Mouse (Mus musculus) lung, embryonic 15.5 days (tissue): ENCODE results near the gene Hoxd4. TPM values are rescaled to one million over a fixed set of nuclear protein-coding genes. Genes with fewer than 3 reads are reported as not detected.

ENCODE experiments used
- ATAC-seq: fragments of 200-750 bp; cut with Nextera tagmentation; 2 replicates; pipeline ENCODE4 v1.8.0; 2017; ENCODE audit warnings: moderate number of reproducible peaks, borderline replicate concordance; ENCODE audit not compliant: low FRiP score, low TSS enrichment; ENCODE audit errors: extremely low read depth
- H3K27ac ChIP-seq: fragments of 300-500 bp; sonication (generic); 2 replicates; pipeline ENCODE4 v1.5.1; 2015; ENCODE audit warnings: moderate library complexity, mild to moderate bottlenecking, inconsistent platforms
- H3K27me3 ChIP-seq: fragments of 300-500 bp; sonication (generic); 2 replicates; pipeline ENCODE4 v1.6.1; 2015; ENCODE audit warnings: inconsistent platforms
- H3K36me3 ChIP-seq: fragments of 300-500 bp; sonication (generic); 2 replicates; pipeline ENCODE4 v1.6.1; 2015; ENCODE audit warnings: inconsistent platforms
- H3K4me1 ChIP-seq: fragments of 300-500 bp; sonication (generic); 2 replicates; pipeline ENCODE4 v1.6.1; 2015; ENCODE audit warnings: inconsistent platforms
- H3K4me2 ChIP-seq: fragments of 300-500 bp; sonication (generic); 2 replicates; pipeline ENCODE4 v1.6.1; 2015; ENCODE audit warnings: inconsistent platforms, mild to moderate bottlenecking, moderate library complexity
- H3K4me3 ChIP-seq: fragments of 300-500 bp; sonication (generic); 2 replicates; pipeline ENCODE4 v1.5.1; 2015; ENCODE audit warnings: mild to moderate bottlenecking, inconsistent platforms
- H3K9ac ChIP-seq: fragments of 300-500 bp; sonication (generic); 2 replicates; pipeline ENCODE4 v1.6.1; 2015; ENCODE audit warnings: inconsistent platforms
- H3K9me3 ChIP-seq: fragments of 300-500 bp; sonication (generic); 2 replicates; pipeline ENCODE4 v1.6.1; 2016; ENCODE audit warnings: inconsistent platforms
- WGBS: fragments of 180-500 bp; shearing (Covaris S2); methylation state at CpG from one replicate; pipeline ENCODE4 v1.1.7; 2015; 5-methylcytosine and 5-hydroxymethylcytosine counted together
- polyA plus RNA-seq: library from polyadenylated mRNA; unstranded; fragments of >200 nt; fragmentation: Nextera tagmentation; extraction: Ambion mirVana; gene quantifications from 2 replicates; pipeline ENCODE4 v1.2.1, GENCODE M21; 2015

Hoxd4 gene
- polyA plus RNA-seq, 1 experiment from 2014 or later = 0.19 TPM

DNA sequence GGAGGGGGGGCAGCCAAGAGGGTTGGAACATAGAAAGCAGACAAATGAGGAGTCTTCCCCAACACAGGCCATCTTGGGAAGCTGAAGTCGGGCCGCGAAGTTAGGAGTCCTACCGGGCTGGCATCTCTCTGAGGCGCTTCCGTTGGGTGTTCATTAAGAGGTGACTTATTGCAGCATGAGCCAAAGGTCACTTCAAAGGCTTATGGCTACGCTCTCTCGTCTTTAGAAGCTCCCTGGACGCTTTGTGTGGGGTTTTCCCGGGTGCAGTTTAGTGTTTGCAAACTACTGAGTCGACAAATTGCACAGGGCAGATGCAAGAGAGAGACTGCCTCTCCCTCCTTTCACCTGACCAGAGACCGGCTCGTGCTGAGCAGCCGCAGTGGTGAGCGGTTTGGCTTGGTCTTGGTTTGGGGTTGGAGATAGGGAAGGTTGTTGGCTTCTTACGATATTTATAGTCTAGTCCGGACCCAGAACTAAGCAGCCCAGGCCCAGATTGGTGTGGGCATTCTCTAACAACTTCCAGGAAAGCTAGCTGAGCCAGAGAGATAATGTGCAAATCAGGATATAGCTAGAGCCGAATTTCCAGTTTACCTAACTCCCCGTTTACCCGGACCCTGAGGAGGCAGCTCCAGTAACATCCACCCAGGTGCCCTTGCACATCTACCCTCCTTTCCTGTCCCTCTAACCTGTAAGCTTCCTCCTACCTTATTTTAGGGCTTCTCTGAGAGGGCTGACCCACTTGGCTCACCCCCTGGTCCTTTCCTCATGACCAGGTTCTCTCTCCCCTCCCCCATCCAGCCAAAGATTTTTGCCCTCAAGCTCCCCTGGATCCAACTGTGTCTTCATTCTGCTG is 27.1 kb downstream of the Hoxd4 start:
- Histone ChIP-seq H3K27me3 (peaks cover 99% of the 10 kb centered on the region), H3K9me3 (no peaks in the 10 kb centered on the region), H3K9ac (no peak overlapping the region), H3K36me3 (no peaks in the 10 kb centered on the region), H3K27ac (no peak overlapping the region), H3K4me1 (peaks cover 13% of the 10 kb centered on the region), H3K4me2 (no peak overlapping the region), H3K4me3 (no peak overlapping the region)
- ATAC-seq = no peak
- 3% methylated on average over 20 of the region's 20 CpGs for WGBS

GRCm38 (mm10) chr2:74739476-74739800 is 27.7 kb downstream of the Hoxd4 start:
- Histone ChIP-seq H3K27me3 (peaks cover 99% of the 10 kb centered on the region), H3K4me1 (peaks cover 13% of the 10 kb centered on the region), H3K4me2 (no peak overlapping the region), H3K27ac (no peak overlapping the region), H3K9ac (no peak overlapping the region), H3K36me3 (no peaks in the 10 kb centered on the region), H3K4me3 (no peak overlapping the region), H3K9me3 (no peaks in the 10 kb centered on the region)
- ATAC-seq = no peak
- WGBS = 11% methylated on average over 2 of the region's 2 CpGs

DNA sequence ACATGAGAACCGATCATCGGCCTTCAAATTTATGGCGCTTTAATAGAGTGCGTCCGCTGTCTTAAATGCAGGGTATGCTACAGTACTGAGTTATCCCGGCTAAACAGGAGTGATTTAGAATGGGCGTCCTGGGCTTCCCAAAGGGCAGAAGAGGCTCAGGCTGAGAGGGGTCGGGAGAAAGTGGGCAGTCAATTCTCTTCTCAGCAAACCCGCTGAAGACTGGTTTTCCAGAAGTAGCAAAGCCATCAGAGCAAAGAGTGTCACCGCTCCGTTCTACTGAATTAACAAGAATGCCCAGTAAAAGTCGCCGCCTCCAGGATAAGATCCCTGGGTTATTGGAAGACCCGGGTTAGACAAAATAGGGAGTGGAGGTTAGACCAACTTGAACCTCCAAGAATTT is 28.1 kb downstream of the Hoxd4 start:
- H3K4me1 ChIP-seq = peaks cover 13% of the 10 kb centered on the region
- H3K36me3 ChIP-seq = no peaks in the 10 kb centered on the region
- peaks cover 99% of the 10 kb centered on the region for H3K27me3 ChIP-seq
- no peak for ATAC-seq
- H3K27ac ChIP-seq = no peak overlapping the region
- H3K4me3 ChIP-seq = no peak overlapping the region
- H3K4me2 ChIP-seq = no peak overlapping the region
- 5% methylated on average over 14 of the region's 14 CpGs for WGBS
- no peak overlapping the region for H3K9ac ChIP-seq
- H3K9me3 ChIP-seq = no peaks in the 10 kb centered on the region

GRCm38 (mm10) chr2:74740311-74741091 is 28.8 kb downstream of the Hoxd4 start:
- Histone ChIP-seq H3K4me3 (no peak overlapping the region), H3K9me3 (no peaks in the 10 kb centered on the region), H3K27me3 (peaks cover 99% of the 10 kb centered on the region), H3K36me3 (no peaks in the 10 kb centered on the region), H3K9ac (no peak overlapping the region), H3K4me1 (peaks cover 12% of the 10 kb centered on the region), H3K4me2 (no peak overlapping the region), H3K27ac (no peak overlapping the region)
- WGBS = 2% methylated on average over 43 of the region's 43 CpGs
- ATAC-seq = no peak

- no peak for ATAC-seq
- Histone ChIP-seq H3K4me3 (no peak overlapping the region), H3K36me3 (no peaks in the 10 kb centered on the region), H3K4me2 (no peak overlapping the region), H3K4me1 (peaks cover 5% of the 10 kb centered on the region; the same call in 1 of the 2 replicates), H3K9ac (no peak overlapping the region), H3K27ac (no peak overlapping the region), H3K27me3 (peaks cover 99% of the 10 kb centered on the region), H3K9me3 (no peaks in the 10 kb centered on the region)
- WGBS = 24% methylated on average over 2 of the region's 3 CpGs
Observed at GRCm38 (mm10) chr2:74741252-74741978, 29.7 kb downstream of the Hoxd4 start.

GRCm38 (mm10) chr2:74741979-74742277 is 30.2 kb downstream of the Hoxd4 start:
- H3K4me1 ChIP-seq = peaks cover 8% of the 10 kb centered on the region; the same call in 1 of the 2 replicates
- no peaks in the 10 kb centered on the region for H3K9me3 ChIP-seq
- no peaks in the 10 kb centered on the region for H3K36me3 ChIP-seq
- H3K4me2 ChIP-seq = no peak overlapping the region
- peaks cover 99% of the 10 kb centered on the region for H3K27me3 ChIP-seq
- no peak overlapping the region for H3K4me3 ChIP-seq
- no peak overlapping the region for H3K27ac ChIP-seq
- no peak for ATAC-seq
- no peak overlapping the region for H3K9ac ChIP-seq

GRCm38 (mm10) chr2:74745540-74746297 is 34.0 kb downstream of the Hoxd4 start:
- Histone ChIP-seq H3K4me3 (no peak overlapping the region), H3K9ac (no peak overlapping the region), H3K9me3 (no peaks in the 10 kb centered on the region), H3K27ac (no peak overlapping the region), H3K4me1 (peaks cover 12% of the 10 kb centered on the region; the same call in 1 of the 2 replicates), H3K27me3 (peaks cover 99% of the 10 kb centered on the region), H3K36me3 (no peaks in the 10 kb centered on the region), H3K4me2 (no peak overlapping the region)
- 7% methylated on average over 6 of the region's 6 CpGs for WGBS
- no peak for ATAC-seq

GRCm38 (mm10) chr2:74746298-74746921 is 34.7 kb downstream of the Hoxd4 start:
- Histone ChIP-seq H3K4me2 (0 out of 2 replicates have a peak overlapping the region, but pooled peaks have one; percentile 1), H3K36me3 (no peaks in the 10 kb centered on the region), H3K27ac (no peak overlapping the region), H3K9me3 (no peaks in the 10 kb centered on the region), H3K4me3 (no peak overlapping the region; the same call in 1 of the 2 replicates), H3K9ac (no peak overlapping the region), H3K4me1 (peaks cover 12% of the 10 kb centered on the region; the same call in 1 of the 2 replicates), H3K27me3 (peaks cover 100% of the 10 kb centered on the region)
- ATAC-seq = no peak
- WGBS = 2% methylated on average over 58 of the region's 58 CpGs

DNA sequence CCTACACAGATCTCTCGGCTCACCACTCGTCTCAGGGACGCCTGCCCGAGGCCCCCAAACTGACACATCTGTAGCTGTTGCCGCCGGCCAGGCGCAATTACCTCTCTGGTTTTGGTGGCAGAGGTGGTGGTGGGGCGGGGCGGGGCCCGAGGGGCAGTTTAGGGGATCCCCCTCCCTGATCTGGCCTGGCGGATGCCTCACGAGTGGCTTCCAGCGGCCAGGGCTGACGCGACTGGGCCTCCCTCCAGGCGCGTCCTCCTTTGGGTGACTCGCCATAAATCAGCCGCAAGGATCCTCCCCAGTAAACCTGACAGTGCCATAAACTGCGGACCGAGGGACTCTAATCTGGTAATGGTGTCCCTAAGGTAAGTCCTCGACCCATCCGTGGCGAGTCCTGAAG is 35.3 kb downstream of the Hoxd4 start:
- Histone ChIP-seq H3K4me3 (no peak overlapping the region; the same call in 1 of the 2 replicates), H3K36me3 (no peaks in the 10 kb centered on the region), H3K27ac (no peak overlapping the region), H3K9me3 (no peaks in the 10 kb centered on the region), H3K9ac (no peak overlapping the region), H3K4me2 (no peak overlapping the region), H3K27me3 (peaks cover 100% of the 10 kb centered on the region), H3K4me1 (peaks cover 12% of the 10 kb centered on the region; the same call in 1 of the 2 replicates)
- WGBS = 6% methylated on average over 24 of the region's 24 CpGs
- no peak for ATAC-seq

DNA sequence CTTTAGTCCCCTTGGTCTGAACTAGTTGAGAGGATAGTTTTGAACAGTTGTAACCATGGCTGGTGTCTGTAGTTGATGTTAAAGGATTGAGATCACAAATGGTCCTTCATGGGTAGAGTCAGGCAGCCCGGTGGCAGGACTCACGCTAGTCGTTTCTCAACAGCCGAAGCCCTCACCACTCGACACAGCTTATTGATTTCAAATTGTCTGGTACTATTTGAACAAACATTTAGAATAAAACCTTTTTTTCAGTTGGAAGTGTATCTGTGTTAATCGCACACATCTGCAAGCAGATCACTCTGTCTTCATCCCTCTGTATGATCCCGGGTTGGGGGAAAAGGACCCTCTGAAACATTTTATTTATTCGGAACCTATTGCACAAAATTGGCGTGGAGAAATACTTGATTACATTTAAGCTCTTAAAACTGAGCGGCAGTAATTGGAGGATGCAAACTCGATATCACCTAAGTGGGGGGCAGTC is 36.0 kb downstream of the Hoxd4 start:
- no peaks in the 10 kb centered on the region for H3K9me3 ChIP-seq
- H3K4me3 ChIP-seq = no peak overlapping the region
- WGBS = 17% methylated on average over 11 of the region's 11 CpGs
- H3K4me1 ChIP-seq = peaks cover 12% of the 10 kb centered on the region; the same call in 1 of the 2 replicates
- H3K9ac ChIP-seq = no peak overlapping the region
- ATAC-seq = no peak
- peaks cover 100% of the 10 kb centered on the region for H3K27me3 ChIP-seq
- H3K36me3 ChIP-seq = no peaks in the 10 kb centered on the region
- H3K4me2 ChIP-seq = no peak overlapping the region
- no peak overlapping the region for H3K27ac ChIP-seq
